Mouse (Mus musculus): ENCODE data around the gene Nup107. TPM values are rescaled to one million over a fixed set of nuclear protein-coding genes. Genes with fewer than 3 reads are reported as not detected.

The Nup107 gene
- polyA plus RNA-seq, 1 experiment from 2014 or later, result 34.9 TPM

- ATAC-seq (replicated peaks; ENCODE audit: low FRiP score, low read depth), result no peak
- no peak for DNase-seq (ENCODE audit: low spot score)
- WGBS, result 87% methylated on average over 14 of the region's 14 CpGs
- no peak overlapping the region for H3K4me3 ChIP-seq (replicated peaks; ENCODE audit: low read depth, low read length)
- peaks cover 6% of the 10 kb centered on the region; the same call in 1 of the 2 replicates for H3K36me3 ChIP-seq (ENCODE audit: insufficient read depth, low read length)
- no peak overlapping the region for H3K4me2 ChIP-seq (ENCODE audit: low read length)
- H3K27me3 ChIP-seq (ENCODE audit: insufficient read depth, low read length), result no peaks in the 10 kb centered on the region
- H3K4me1 ChIP-seq (replicated peaks; ENCODE audit: insufficient read depth, low read length), result no peaks in the 10 kb centered on the region
- H3K9me3 ChIP-seq (replicated peaks; ENCODE audit: low read length), result no peaks in the 10 kb centered on the region
- H3K9ac ChIP-seq (ENCODE audit: low read depth, low read length), result no peak overlapping the region
- no peak for TF ChIP-seq CTCF (IDR thresholded peaks at IDR 0.05; ENCODE audit: low read depth)
- H3K27ac ChIP-seq, result no peak overlapping the region
Observed at GRCm38 (mm10) chr10:117732962-117733592, 59.4 kb downstream of the Nup107 start.

- no peaks in the 10 kb centered on the region for H3K9me3 ChIP-seq (replicated peaks; ENCODE audit: low read length)
- no peak overlapping the region for H3K4me3 ChIP-seq (replicated peaks; ENCODE audit: low read depth, low read length)
- H3K4me2 ChIP-seq (ENCODE audit: low read length), result no peak overlapping the region
- H3K9ac ChIP-seq (ENCODE audit: low read depth, low read length), result no peak overlapping the region
- no peaks in the 10 kb centered on the region for H3K27me3 ChIP-seq (ENCODE audit: insufficient read depth, low read length)
- TF ChIP-seq CTCF (IDR thresholded peaks at IDR 0.05; ENCODE audit: low read depth), result no peak
- 94% methylated on average over 5 of the region's 5 CpGs for WGBS
- H3K4me1 ChIP-seq (replicated peaks; ENCODE audit: insufficient read depth, low read length), result no peaks in the 10 kb centered on the region
- H3K36me3 ChIP-seq (ENCODE audit: insufficient read depth, low read length), result peaks cover 6% of the 10 kb centered on the region; the same call in 1 of the 2 replicates
- no peak overlapping the region for H3K27ac ChIP-seq
- DNase-seq (ENCODE audit: low spot score) (no peak), ATAC-seq (replicated peaks; ENCODE audit: low FRiP score, low read depth) (no peak)
Observed at GRCm38 (mm10) chr10:117732184-117732583, 60.3 kb downstream of the Nup107 start.

- Histone ChIP-seq H3K27me3 (ENCODE audit: insufficient read depth, low read length) (no peaks in the 10 kb centered on the region), H3K9ac (ENCODE audit: low read depth, low read length) (no peak overlapping the region), H3K4me1 (replicated peaks; ENCODE audit: insufficient read depth, low read length) (no peaks in the 10 kb centered on the region), H3K4me3 (replicated peaks; ENCODE audit: low read depth, low read length) (no peak overlapping the region), H3K9me3 (replicated peaks; ENCODE audit: low read length) (no peaks in the 10 kb centered on the region), H3K4me2 (ENCODE audit: low read length) (peak overlapping the region; percentile 21; the same call in 1 of the 2 replicates), H3K27ac (no peak overlapping the region), H3K36me3 (ENCODE audit: insufficient read depth, low read length) (peaks cover 5% of the 10 kb centered on the region; the same call in 1 of the 2 replicates)
- WGBS, result 46% methylated on average over 14 of the region's 15 CpGs
- 0 out of 2 replicates have a peak, but pooled peaks have one; percentile 38 for ATAC-seq (replicated peaks; ENCODE audit: low FRiP score, low read depth)
- peak; percentile 85 for TF ChIP-seq CTCF (IDR thresholded peaks at IDR 0.05; ENCODE audit: low read depth)
- DNase-seq (ENCODE audit: low spot score), result peak; percentile 81
Observed at GRCm38 (mm10) chr10:117731244-117732101, 61.0 kb downstream of the Nup107 start.

- TF ChIP-seq CTCF (IDR thresholded peaks at IDR 0.05; ENCODE audit: low read depth), result no peak
- ATAC-seq (replicated peaks; ENCODE audit: low FRiP score, low read depth), result no peak
- no peaks in the 10 kb centered on the region for H3K36me3 ChIP-seq (ENCODE audit: insufficient read depth, low read length)
- no peak overlapping the region for H3K27ac ChIP-seq
- no peaks in the 10 kb centered on the region for H3K27me3 ChIP-seq (ENCODE audit: insufficient read depth, low read length)
- no peak overlapping the region for H3K4me2 ChIP-seq (ENCODE audit: low read length)
- H3K4me1 ChIP-seq (replicated peaks; ENCODE audit: insufficient read depth, low read length), result no peaks in the 10 kb centered on the region
- no peak overlapping the region for H3K9ac ChIP-seq (ENCODE audit: low read depth, low read length)
- no peaks in the 10 kb centered on the region for H3K9me3 ChIP-seq (replicated peaks; ENCODE audit: low read length)
- WGBS, result 93% methylated on average over 12 of the region's 12 CpGs
- no peak for DNase-seq (ENCODE audit: low spot score)
- H3K4me3 ChIP-seq (replicated peaks; ENCODE audit: low read depth, low read length), result no peak overlapping the region
Observed at GRCm38 (mm10) chr10:117730637-117731203, 61.8 kb downstream of the Nup107 start.

GRCm38 (mm10) chr10:117730140-117730539 is 62.4 kb downstream of the Nup107 start:
- Histone ChIP-seq H3K4me3 (replicated peaks; ENCODE audit: low read depth, low read length) (no peak overlapping the region), H3K4me2 (ENCODE audit: low read length) (no peak overlapping the region), H3K9ac (ENCODE audit: low read depth, low read length) (no peak overlapping the region), H3K27ac (no peak overlapping the region), H3K36me3 (ENCODE audit: insufficient read depth, low read length) (no peaks in the 10 kb centered on the region), H3K9me3 (replicated peaks; ENCODE audit: low read length) (no peaks in the 10 kb centered on the region), H3K4me1 (replicated peaks; ENCODE audit: insufficient read depth, low read length) (no peaks in the 10 kb centered on the region), H3K27me3 (ENCODE audit: insufficient read depth, low read length) (no peaks in the 10 kb centered on the region)
- WGBS, result 95% methylated on average over 7 of the region's 7 CpGs
- TF ChIP-seq CTCF (IDR thresholded peaks at IDR 0.05; ENCODE audit: low read depth), result no peak
- DNase-seq (ENCODE audit: low spot score), result no peak
- no peak for ATAC-seq (replicated peaks; ENCODE audit: low FRiP score, low read depth)

- no peak for TF ChIP-seq CTCF (IDR thresholded peaks at IDR 0.05; ENCODE audit: low read depth)
- no peaks in the 10 kb centered on the region for H3K4me1 ChIP-seq (replicated peaks; ENCODE audit: insufficient read depth, low read length)
- H3K4me3 ChIP-seq (replicated peaks; ENCODE audit: low read depth, low read length), result no peak overlapping the region
- ATAC-seq (replicated peaks; ENCODE audit: low FRiP score, low read depth) (no peak; the same call in 1 of the 2 replicates), DNase-seq (ENCODE audit: low spot score) (no peak)
- H3K4me2 ChIP-seq (ENCODE audit: low read length), result no peak overlapping the region
- H3K9me3 ChIP-seq (replicated peaks; ENCODE audit: low read length), result no peaks in the 10 kb centered on the region
- H3K27ac ChIP-seq, result no peak overlapping the region
- WGBS, result 72% methylated on average over 11 of the region's 11 CpGs
- no peak overlapping the region for H3K9ac ChIP-seq (ENCODE audit: low read depth, low read length)
- no peaks in the 10 kb centered on the region for H3K36me3 ChIP-seq (ENCODE audit: insufficient read depth, low read length)
- H3K27me3 ChIP-seq (ENCODE audit: insufficient read depth, low read length), result no peaks in the 10 kb centered on the region
Observed at GRCm38 (mm10) chr10:117729139-117729814, 63.2 kb downstream of the Nup107 start.

Data from kidney, postnatal 0 days (tissue).